Mouse (Mus musculus): ENCODE data around the gene Ccr10.

Gene Ccr10

DNA sequence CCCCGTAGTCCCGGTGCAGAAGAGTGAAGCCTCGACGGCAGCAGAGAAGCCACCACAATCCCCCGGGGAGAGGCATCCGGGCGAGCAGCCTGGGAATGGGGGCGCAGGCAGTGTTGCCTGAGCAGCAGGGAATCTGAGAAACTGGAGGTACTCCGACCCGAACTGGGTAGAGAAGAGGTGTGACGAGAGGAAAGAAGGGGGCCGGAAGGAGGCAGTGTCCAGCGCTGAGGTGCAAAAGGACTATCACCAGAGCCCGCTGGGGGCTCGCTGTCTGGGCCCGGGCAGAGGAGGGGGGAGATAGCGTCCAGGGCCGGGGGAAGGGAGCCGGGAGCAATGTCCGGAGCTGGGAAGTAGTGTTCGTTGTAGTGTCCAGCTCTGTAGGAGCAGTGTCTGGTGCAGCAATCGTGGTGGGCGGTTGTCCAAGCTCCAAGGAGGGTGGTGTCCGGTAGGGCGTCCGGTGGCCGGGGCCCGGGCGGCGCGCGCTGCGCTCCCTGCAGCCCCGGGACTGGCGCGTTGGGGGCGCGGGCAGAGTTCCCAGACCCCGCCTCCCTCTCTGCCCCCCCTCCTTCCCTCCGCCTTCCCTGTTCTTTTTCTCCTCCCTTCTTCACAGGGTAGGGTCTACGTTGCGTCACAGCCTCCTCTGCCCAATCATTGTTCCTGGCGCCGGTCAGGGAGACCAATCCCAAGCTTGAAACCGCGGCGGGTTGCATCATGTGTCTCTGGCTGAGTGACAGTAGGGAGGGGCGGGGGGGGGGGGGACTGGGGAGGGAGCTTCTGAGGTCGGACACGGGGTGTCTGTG, 4.2 kb downstream of the Ccr10 start, which contains the start of gene Plekhh3:
Gene Plekhh3 (minus strand): TSS at position 541 of the 800 bp plus-strand sequence.
- DNase-seq, result peak; percentile 99

DNA sequence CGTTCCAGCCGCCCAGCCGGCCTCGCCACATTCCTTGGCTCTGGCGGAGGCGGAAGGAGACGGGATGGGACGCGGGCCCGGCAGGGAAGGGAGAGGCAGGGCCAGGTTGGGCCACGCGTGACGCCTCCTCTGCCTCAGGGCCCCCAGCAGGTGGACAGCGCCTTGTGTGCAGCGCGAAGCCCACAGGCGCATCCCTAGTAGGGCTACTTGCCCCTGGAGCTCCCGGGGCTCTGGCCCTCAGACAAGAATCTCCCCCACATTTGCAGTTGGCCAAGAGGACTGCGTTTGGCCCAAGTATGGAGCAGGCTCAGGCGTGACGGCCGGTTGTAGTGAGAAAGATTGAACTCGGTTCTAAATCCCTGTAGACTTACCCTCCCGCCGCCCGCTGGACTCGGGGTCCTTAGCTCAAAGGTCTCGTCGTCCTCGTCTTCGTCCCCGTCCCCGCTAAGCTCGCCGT, 4.9 kb downstream of the Ccr10 start, which contains the start of gene Cntnap1:
Gene Cntnap1 (plus strand): TSS at position 170 of the 457 bp plus-strand sequence.
- peak; percentile 85 for DNase-seq

DNA sequence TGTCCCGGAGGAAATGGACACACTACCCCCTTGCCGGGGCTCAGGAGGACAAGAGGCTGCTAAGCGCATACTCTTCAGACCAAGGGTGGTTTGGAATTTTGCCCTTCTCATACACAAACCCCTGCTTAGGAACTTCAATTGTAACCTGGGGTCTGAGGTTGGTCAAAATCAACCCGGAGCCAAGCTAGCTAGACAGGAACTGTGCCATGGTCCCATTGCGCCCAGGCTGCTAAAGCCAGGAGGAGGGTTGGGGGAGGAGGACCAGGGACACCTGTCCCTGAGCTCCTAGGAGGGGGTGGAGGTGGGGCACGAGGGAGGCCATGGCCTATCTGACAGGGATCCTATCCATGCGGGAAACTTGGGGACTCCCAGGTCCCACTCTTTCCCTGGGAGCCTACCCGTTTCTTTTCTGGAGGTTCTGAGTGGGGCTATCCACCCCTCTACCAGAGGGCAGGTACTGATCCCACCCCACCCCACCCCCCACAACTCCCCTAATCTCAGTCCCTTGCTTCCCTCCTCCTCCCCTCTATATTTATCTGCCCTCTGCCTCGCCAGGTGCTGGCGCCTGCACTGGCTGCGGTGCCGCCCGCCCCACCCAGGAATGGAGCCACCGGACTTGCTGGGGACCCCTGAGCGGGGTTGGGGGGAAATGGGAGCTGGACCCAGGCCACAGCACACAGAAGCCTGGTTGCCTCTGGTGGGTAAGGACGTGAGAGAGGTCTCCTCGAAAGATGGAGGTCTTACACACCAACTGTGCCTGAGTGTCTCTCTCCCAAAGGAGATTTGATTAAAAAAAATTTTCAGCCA, 5.7 kb downstream of the Ccr10 start:
- DNase-seq, result peak; percentile 79

DNA sequence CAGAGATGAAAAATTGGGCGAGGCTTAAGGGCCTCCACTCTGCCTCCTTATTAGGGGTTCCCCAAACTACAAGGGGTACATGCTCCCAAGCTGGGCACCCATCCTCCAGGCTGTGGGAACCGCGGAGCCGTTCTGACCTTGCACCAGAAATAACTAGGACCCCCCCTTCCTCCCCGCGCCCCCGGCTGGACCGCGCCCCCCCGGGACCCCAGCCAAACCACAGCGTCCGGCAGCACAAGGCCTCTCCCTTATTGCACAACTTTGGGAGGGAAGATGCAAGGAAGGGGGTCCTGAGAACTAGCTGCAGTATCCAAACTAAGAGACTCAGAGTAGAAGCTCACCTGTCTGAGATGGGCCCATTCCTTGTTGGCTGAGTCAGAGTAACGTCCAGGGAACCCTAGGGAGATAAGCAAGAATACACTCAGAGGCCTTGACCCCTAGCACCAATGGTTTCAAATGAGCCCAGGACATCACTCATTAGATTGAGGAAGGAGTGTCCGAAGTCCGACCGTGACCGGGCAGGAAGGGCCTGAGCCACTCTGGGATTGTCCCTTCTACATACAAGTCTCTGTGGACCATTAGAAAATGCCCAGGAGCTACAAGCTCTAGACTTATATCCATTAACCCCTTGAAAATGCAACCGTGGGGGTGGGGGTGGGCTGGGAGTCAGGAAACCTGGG, 6.8 kb downstream of the Ccr10 start:
- no peak for DNase-seq

DNA sequence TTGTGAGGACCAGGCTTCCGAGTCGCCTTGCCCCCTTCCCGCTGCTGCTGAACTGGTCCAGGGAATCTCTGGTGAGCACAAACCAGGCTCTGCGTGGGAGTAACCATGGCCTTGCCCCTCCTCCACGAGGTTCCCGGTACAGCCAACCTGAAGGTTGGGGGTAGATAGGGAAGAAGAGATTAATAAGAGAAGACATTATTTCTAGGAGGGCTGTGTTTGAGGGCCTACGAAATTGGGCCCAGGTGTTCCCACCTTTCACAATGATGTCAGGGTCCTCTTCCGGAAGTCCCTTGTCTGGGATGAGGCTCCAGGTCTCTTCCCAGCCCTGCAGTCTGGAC, 7.3 kb downstream of the Ccr10 start:
- peak; percentile 58 for DNase-seq

DNA sequence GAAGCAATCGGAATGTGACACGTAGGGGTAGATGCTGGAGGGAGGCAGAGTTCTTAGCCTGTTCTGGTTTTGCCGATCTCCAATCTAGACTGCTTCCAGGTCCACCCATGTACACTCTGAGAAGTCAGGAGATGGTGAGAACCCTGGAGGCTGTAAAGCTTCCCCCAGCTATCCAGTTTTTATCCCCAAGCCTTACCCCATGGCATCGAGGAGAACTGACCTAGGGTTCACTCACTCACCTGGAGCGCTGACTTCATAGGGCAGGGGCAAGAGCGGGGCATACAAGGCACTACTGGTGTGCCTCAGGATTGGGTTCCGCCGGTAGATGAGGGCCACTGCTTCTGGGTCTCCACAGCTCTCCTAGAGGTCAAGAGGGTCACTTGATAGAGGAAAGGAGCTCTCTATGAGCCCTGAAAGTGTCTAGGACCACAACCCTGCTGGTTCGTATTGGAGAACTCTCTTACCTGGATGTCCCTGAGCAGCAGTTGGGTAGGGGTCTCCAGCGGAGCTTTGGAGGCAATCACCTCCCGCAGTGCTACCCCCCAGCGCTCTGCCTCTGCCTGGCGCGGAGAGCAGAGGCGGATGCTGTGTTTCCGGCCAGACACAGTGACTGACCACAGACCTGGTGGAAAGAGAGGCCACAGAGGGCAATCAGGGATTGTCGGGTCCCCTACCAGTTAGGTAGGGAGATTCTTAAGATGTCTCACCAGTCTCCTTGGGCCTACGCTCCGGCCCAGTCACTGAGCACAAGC, 7.9 kb downstream of the Ccr10 start:
- DNase-seq, result peak; percentile 56

DNA sequence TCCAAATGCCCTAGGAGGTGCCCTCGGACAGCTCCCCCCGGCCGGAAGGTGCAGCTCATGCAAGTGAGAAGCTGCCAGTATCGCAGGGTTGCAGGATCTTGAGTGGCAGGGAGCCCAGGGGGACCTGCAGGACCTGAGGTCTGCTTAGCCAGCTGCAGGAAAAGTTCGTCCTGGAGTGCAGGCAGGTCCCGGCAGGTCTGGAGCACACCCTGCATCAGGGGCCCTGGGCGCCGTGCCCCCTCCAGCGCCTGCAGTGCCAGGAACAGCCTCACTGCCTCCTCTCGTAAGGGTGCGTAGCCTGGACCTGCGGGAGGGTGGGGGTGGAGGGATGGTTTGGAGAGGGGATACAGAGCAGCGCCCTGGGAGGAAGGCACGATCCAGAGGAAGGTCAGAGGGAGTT, 8.9 kb downstream of the Ccr10 start:
- peak; percentile 60 for DNase-seq

DNA sequence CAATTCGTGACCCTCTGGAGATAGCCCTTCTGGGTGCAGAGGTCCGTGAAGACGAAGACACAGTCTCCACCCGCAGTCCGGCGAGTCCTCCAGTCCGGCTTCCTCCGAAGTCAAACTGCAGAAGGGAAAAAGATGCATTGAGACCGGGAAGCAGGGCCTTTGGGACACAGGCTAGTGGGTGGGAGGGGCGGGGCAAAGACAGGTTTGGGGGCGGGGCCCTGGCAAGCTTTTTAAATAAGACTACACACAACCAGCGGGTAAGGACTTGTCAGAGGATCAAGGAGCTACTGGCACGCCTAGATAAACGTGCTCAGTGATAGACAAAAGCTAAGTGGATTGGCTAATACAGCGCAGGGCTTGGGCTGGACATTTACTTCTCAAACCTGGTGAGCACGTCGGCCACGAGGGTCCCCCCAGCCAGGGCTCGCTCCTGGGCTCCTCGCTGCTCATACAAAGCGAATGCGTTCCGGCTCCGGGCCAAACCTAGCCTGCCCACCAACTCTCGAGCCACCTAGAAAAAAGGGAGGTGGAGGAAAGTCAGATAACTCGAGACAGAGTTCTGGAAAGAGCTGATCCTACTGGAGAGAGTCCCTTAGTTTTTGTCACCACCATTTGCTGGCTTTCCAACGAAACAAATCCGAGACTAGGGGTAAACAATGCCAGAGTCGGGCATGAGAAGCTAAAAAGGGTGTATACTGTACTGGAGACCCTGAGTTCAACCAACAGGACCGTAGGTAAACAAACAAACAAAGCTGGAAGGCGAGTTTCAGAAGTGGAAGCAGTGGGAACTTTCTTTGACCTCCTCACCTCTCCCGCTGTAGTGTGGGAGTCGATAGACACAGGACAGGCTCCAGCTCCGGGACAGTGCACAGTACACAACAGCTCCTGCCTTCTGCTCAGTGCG, 10.3 kb downstream of the Ccr10 start:
- peak; percentile 44 for DNase-seq

DNA sequence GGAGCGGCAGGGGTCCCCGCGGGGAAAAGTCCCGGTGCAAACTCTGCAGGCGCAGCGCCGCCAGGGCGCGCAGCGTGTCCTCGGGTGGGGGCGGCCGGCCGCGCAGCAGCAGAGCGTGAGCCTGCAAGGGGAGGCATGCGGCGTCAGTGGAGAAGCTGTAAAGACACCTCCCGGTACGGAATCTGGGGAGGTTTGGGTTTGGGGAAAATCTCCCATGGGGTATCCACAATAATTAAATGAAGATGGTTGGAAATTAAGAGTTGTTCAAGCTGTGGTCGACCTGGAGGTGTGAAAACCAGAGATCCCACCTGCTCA, 10.9 kb downstream of the Ccr10 start:
- DNase-seq, result peak; percentile 37

DNA sequence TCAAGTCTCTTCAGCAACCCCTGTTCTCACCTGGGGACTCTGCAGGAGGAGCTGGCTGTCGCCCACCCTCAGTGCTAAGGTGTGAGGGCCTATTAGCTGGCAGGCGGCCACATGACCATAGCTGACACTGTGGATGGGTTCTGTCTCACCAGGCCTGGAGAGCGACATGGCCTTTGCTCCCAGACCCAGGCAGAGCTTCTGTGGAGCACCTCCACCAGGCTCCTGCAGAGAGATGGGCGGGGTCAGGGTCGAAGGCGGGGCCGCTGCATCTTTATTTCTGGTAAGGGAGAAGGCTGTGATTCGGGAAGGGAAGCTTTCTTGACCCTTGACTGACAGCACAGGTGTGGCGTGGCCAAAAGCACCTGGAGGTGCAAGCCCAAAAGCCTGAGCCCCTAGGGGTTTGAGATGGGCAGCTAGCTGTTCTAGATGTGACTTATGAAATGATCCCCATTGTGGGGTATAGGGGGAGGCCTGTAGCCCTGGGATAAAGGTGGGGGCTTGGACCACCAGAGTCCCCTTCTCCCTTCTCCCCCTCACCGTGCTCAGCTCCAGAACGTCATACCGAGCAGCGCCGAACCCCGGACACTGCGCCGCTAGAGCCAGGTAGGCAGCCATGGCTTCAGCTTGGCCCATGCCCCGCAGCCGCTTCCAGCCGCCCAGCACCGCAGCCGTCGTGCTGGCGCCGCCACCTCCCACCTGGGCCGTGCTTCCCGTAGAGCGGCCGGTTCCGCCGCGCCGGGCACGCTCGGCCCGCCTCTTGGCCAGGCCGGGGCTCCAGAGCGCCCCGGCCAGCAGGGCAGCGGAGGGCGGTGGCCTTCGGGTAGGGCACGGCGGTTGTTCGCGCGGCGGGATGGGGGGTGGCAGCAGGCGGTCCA, 11.5 kb downstream of the Ccr10 start:
- DNase-seq, result peak; percentile 66

DNA sequence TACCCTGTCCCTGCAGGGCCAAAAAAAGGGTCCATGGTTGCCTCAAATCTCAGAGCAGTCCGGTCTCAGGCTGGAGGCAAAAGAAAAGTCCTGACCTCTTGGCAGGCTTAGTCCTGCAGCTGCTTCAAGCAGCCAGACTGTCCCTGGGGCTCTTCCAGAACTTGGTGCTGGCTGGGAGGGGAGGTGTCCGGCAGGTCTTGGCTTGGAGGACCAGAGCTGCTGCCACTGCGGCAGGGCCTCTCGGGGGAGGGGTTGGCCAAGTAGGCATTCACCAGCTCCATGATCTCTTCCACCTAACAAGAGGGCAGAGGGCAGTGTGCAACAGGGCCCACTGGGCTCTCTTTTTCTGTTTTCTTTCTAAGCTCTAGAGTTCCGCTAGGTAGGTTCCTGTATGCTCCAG, 12.5 kb downstream of the Ccr10 start:
- DNase-seq, result peak; percentile 72

DNA sequence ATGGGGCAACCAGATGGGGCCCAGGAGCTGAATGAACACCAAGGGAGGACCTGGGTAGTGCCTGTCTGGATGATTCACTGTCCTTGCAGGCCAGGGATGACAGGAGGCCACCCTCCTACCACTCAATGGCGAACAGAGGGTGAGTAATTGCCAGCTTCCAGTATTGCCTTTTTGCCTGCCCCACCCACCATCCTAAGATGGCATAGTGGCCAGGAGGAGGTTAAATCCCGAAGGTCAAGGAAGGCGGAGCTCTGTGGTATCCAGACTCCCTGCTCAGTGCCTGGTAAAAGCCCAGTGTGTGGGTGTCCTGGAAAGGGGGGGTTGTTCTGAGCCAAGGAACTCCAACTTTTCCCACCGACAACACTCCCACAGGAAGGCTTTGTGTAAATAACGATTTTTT, 12.9 kb downstream of the Ccr10 start:
- peak; percentile 50 for DNase-seq

DNA sequence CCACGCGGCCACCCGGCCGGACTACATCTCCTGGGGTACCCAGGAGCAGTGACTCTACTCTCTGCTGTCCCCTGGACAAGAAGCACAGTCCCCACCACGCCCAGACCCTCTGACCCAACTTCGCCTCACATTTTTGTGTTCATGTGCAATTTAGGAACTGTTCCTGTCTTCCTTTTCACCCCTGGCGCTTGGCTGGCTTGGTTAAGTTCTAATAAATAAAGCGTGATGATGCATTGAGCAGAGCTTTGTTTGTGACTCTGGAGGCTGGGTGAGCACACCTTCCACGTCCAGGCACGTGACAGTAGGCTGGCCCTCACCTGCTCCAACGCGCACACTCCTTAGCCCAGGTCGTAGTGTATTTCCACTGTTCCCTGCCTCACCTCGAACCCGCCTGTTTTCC, 13.7 kb downstream of the Ccr10 start:
- no peak for DNase-seq

DNA sequence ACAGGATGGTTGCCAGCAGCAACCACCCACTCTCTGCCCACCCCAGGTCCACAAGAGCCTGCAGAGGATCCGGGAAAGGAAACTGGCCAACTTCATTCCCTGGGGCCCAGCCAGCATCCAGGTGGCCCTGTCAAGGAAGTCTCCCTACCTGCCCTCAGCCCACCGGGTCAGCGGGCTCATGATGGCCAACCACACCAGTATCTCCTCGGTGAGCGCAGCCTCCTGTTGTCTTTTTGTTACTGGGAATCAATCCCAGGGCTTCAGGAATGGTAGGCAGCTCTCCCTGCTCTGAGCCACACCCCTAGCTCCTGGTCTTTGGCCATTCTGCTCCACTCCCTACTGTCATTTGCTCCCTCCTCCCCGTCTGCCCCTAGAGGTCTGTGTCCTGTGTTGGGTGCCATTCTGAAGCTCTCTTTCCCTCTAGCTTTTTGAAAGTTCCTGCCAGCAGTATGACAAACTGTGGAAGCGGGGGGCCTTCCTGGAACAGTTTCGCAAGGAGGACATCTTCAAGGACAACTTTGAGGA, 14.2 kb downstream of the Ccr10 start:
- DNase-seq, result peak; percentile 53

DNA sequence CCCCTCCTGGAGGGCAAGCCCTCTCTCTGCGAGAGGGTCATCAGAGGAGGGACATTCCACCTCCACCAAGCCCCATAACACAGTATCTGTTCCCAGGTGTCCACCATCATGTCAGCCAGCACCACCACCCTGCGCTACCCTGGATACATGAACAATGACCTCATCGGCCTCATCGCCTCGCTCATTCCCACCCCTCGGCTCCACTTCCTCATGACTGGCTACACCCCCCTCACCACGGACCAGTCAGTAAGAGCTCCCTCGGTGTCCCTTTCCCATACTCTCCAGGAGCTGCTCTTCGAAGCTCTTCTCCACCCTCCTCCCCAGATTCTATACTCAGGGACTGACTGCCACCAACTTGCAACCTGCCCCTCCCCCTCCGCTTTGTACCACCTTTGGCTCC, 15.1 kb downstream of the Ccr10 start:
- DNase-seq, result peak; percentile 55

DNA sequence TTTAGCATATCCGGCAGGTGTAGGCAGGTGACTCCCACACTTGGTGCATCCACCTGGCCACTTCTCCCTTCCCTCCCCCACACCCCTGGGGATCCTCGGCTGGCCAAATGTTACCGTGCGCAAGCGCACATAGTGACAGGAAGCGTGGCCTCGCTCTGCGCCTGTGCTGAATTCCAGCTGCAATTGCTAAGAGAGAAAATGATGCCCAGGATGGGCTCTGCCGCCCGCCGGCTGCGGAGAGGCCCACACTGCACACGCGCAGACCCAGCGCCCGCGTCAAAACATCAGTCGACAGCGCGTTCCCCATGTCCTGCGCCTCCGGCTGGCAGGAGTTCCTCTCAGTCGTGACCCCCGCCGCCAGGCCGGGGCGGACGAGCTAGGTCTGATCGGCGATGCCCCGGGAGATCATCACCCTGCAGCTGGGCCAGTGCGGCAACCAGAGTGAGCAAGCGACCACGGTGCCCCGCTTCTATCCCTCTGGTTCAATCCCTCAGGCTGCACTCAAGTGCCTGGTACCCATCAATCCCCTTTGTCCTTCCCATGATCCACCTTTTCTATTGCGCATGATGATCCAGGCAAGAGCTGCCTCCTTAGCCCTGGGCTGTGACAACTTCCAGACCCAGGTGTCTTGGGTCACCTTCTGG, 19.4 kb downstream of the Ccr10 start, which contains the start of gene Tubg2:
Gene Tubg2 (plus strand): TSS at position 180 of the 644 bp plus-strand sequence.
- DNase-seq, result peak; percentile 87

DNA sequence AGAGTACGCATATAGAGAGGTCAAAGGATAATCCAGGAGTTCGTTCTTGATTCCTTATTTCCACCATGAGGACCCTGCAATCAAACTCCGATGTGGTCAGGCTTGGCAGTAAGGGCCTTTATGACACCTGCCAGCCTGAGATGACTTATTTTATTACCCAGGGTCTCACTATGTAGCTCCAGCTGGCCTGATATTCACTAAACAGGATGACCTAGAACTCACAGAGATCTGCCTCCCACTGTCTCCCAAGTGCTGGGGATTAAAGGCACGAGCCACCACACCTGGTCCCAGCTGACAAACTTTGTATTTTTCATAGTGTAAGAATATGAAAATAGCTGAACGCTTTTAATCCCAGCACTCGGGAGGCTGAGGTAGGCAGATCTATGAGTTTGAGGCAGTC, 20.1 kb downstream of the Ccr10 start:
- DNase-seq, result peak; percentile 21

DNA sequence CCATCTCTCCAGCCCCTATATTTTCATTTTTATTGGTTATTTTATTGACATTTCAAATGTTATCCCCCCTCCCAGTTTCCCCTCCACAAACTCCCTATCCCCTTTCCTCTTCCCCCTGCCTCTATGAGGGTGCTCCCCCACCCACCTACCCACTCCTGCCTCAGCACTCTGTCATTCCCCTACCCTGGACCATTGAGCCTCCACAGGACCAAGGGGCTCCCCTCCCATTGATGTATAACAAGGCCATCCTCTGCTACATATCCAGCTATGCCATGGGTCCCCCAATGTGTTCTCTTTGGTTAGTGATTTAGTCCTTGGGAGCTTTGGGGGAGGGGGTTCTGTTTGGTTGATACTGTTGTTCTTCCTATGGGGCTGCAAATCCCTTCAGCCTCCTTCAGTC, 20.6 kb downstream of the Ccr10 start:
- peak; percentile 37 for DNase-seq

DNA sequence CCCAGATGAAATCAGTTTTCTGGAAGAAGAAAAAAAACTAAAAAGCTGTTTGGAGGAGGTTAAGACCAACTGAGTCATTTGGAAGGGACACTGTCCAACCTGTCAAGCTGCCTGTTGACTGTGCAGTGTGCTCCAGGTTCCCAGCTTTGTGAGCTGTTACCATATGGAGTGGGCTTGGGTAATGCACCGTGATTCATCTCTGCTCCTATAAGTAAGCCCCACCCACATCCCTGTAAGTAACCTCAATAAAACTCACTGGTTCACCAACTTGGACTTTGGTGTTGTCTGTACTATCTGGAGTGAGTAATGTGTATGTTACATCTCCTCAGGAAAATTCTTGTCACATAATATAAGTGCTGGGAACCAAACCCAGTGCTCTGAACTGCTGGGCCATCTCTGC, 22.4 kb downstream of the Ccr10 start:
- DNase-seq, result no peak

DNA sequence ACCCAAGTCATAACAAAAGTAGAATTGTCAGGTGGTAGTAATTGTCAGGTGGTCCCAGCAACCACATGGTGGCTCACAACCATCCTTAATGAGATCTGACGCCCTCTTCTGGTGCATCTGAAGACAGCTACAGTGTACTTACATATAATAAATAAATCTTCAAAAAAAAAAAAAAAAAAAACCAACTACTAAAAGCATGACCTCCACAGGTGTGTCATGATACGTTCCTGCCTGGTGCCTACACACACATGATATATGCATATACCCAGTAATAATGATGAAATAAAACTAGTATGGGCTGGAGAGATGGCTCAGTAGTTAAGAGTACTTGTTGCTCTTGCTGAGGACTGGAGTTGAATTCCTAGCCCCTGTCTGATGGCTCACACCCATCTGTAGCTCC, 24.2 kb downstream of the Ccr10 start:
- DNase-seq, result no peak

All from cerebellum, adult 9-11 months (tissue).